Mouse (Mus musculus): Measurements from ENCODE around the gene Cfap44. TPM values are rescaled to one million over a fixed set of nuclear protein-coding genes. Genes with fewer than 3 reads are reported as not detected.

Gene Cfap44
- polyA plus RNA-seq, 1 experiment, result not detected

- no peaks in the 10 kb centered on the region for H3K27me3 ChIP-seq (ENCODE audit: control insufficient read depth, insufficient read depth, insufficient read length)
- no peak overlapping the region for H3ac ChIP-seq (ENCODE audit: control insufficient read depth, insufficient read length)
- no peak overlapping the region for H3K4me2 ChIP-seq (ENCODE audit: low read depth)
- H3K4me3 ChIP-seq, result no peak overlapping the region
- H3K36me3 ChIP-seq (ENCODE audit: control insufficient read depth, insufficient read depth), result peaks cover 5% of the 10 kb centered on the region
- TF ChIP-seq MAX (IDR thresholded peaks at IDR 0.05; ENCODE audit: low read depth) (no peak), REST (IDR thresholded peaks at IDR 0.05; ENCODE audit: insufficient read depth, insufficient read length) (no peak), SRF (IDR thresholded peaks at IDR 0.05; ENCODE audit: control insufficient read depth, insufficient read length, low read depth) (no peak), TCF3 (IDR thresholded peaks at IDR 0.05; ENCODE audit: insufficient read length, low read depth) (no peak), POLR2A (IDR thresholded peaks at IDR 0.05; ENCODE audit: insufficient read length, low read depth) (no peak), POLR2AphosphoS2 (IDR thresholded peaks at IDR 0.05; ENCODE audit: insufficient read length, low read depth) (no peak), MYOD1 (IDR thresholded peaks at IDR 0.05; ENCODE audit: control insufficient read depth in 1 of 3, insufficient read length in 2 of 3, low read depth in 2 of 3) (no peak), MYOG (IDR thresholded peaks at IDR 0.05; ENCODE audit: control insufficient read depth in 1 of 3, insufficient read depth in 1 of 3, insufficient read length in 2 of 3, low read depth in 2 of 3) (no peak), E2F4 (IDR thresholded peaks at IDR 0.05; ENCODE audit: insufficient read depth) (no peak), USF1 (IDR thresholded peaks at IDR 0.05; ENCODE audit: low read depth) (no peak), CEBPB (IDR thresholded peaks at IDR 0.05; ENCODE audit: insufficient read depth, poor library complexity, severe bottlenecking) (no peak), TCF12 (IDR thresholded peaks at IDR 0.05; ENCODE audit: insufficient read depth, poor library complexity, severe bottlenecking) (no peak)
- H3K79me2 ChIP-seq (ENCODE audit: control insufficient read depth, insufficient read depth), result no peaks in the 10 kb centered on the region
These were observed 14.6 kb upstream of the Cfap44 start for GRCm38 (mm10) chr16:44380006-44380405.

DNA sequence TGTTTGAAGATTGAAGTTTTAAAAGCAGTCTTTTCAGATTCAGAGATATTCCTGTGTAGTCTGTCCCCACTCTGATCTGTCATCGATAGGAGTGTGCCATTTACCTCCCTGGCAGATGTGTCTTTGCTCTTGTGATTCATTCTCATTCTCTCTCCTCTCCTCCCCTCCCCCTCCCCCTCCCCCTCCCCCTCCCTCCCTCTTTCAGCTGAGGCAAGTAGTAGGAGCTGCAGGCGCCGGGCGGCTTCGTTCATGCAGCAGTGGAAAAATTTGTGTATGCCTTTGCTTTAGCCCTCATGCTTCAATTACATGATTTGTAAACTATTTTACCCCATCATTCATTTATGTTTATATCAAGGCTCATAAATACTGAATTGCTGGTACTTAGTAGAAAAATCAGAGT is 13.0 kb upstream of the Cfap44 start:
- no peaks in the 10 kb centered on the region for H3K79me2 ChIP-seq (ENCODE audit: control insufficient read depth, insufficient read depth)
- H3K4me3 ChIP-seq, result no peak overlapping the region
- H3ac ChIP-seq (ENCODE audit: control insufficient read depth, insufficient read length), result no peak overlapping the region
- no peak overlapping the region for H3K4me2 ChIP-seq (ENCODE audit: low read depth)
- peaks cover 5% of the 10 kb centered on the region for H3K36me3 ChIP-seq (ENCODE audit: control insufficient read depth, insufficient read depth)
- TF ChIP-seq POLR2A (IDR thresholded peaks at IDR 0.05; ENCODE audit: insufficient read length, low read depth) (no peak), SRF (IDR thresholded peaks at IDR 0.05; ENCODE audit: control insufficient read depth, insufficient read length, low read depth) (no peak), USF1 (IDR thresholded peaks at IDR 0.05; ENCODE audit: low read depth) (no peak), REST (IDR thresholded peaks at IDR 0.05; ENCODE audit: insufficient read depth, insufficient read length) (no peak), MAX (IDR thresholded peaks at IDR 0.05; ENCODE audit: low read depth) (no peak), TCF3 (IDR thresholded peaks at IDR 0.05; ENCODE audit: insufficient read length, low read depth) (no peak), CEBPB (IDR thresholded peaks at IDR 0.05; ENCODE audit: insufficient read depth, poor library complexity, severe bottlenecking) (no peak), MYOD1 (IDR thresholded peaks at IDR 0.05; ENCODE audit: control insufficient read depth in 1 of 3, insufficient read length in 2 of 3, low read depth in 2 of 3) (no peak), E2F4 (IDR thresholded peaks at IDR 0.05; ENCODE audit: insufficient read depth) (no peak), TCF12 (IDR thresholded peaks at IDR 0.05; ENCODE audit: insufficient read depth, poor library complexity, severe bottlenecking) (no peak), POLR2AphosphoS2 (IDR thresholded peaks at IDR 0.05; ENCODE audit: insufficient read length, low read depth) (no peak), MYOG (IDR thresholded peaks at IDR 0.05; ENCODE audit: control insufficient read depth in 1 of 3, insufficient read depth in 1 of 3, insufficient read length in 2 of 3, low read depth in 2 of 3) (no peak)
- no peaks in the 10 kb centered on the region for H3K27me3 ChIP-seq (ENCODE audit: control insufficient read depth, insufficient read depth, insufficient read length)

- Histone ChIP-seq H3ac (ENCODE audit: control insufficient read depth, insufficient read length) (no peak overlapping the region), H3K36me3 (ENCODE audit: control insufficient read depth, insufficient read depth) (peaks cover 5% of the 10 kb centered on the region), H3K27me3 (ENCODE audit: control insufficient read depth, insufficient read depth, insufficient read length) (no peaks in the 10 kb centered on the region), H3K4me2 (ENCODE audit: low read depth) (no peak overlapping the region), H3K79me2 (ENCODE audit: control insufficient read depth, insufficient read depth) (no peaks in the 10 kb centered on the region), H3K4me3 (no peak overlapping the region)
- TF ChIP-seq POLR2A (IDR thresholded peaks at IDR 0.05; ENCODE audit: insufficient read length, low read depth) (no peak), USF1 (IDR thresholded peaks at IDR 0.05; ENCODE audit: low read depth) (no peak), TCF3 (IDR thresholded peaks at IDR 0.05; ENCODE audit: insufficient read length, low read depth) (no peak), MYOD1 (IDR thresholded peaks at IDR 0.05; ENCODE audit: control insufficient read depth in 1 of 3, insufficient read length in 2 of 3, low read depth in 2 of 3) (no peak), TCF12 (IDR thresholded peaks at IDR 0.05; ENCODE audit: insufficient read depth, poor library complexity, severe bottlenecking) (no peak), E2F4 (IDR thresholded peaks at IDR 0.05; ENCODE audit: insufficient read depth) (no peak), MYOG (IDR thresholded peaks at IDR 0.05; ENCODE audit: control insufficient read depth in 1 of 3, insufficient read depth in 1 of 3, insufficient read length in 2 of 3, low read depth in 2 of 3) (no peak), SRF (IDR thresholded peaks at IDR 0.05; ENCODE audit: control insufficient read depth, insufficient read length, low read depth) (no peak), MAX (IDR thresholded peaks at IDR 0.05; ENCODE audit: low read depth) (no peak), REST (IDR thresholded peaks at IDR 0.05; ENCODE audit: insufficient read depth, insufficient read length) (no peak), CEBPB (IDR thresholded peaks at IDR 0.05; ENCODE audit: insufficient read depth, poor library complexity, severe bottlenecking) (no peak), POLR2AphosphoS2 (IDR thresholded peaks at IDR 0.05; ENCODE audit: insufficient read length, low read depth) (no peak)
These were observed 11.0 kb upstream of the Cfap44 start for GRCm38 (mm10) chr16:44383549-44383948.

DNA sequence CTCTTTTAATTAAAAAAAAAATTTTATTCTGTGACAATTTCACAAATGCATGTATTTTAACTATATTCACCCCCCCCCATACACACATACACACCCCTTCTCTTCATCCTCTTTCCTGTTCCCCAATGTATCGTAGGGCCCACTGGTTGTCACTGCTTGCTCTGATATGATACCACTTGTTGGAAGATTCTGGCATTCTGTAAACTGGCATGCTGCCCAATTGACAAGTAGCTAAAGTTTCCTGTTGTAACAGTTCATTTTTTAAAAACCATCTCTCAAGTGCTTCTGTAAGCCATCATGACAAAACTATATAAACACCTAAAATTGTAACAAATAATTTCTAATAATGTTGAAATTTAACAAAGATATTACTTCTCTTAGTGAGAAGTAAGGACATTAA is 10.3 kb upstream of the Cfap44 start:
- no peak overlapping the region for H3ac ChIP-seq (ENCODE audit: control insufficient read depth, insufficient read length)
- H3K27me3 ChIP-seq (ENCODE audit: control insufficient read depth, insufficient read depth, insufficient read length), result no peaks in the 10 kb centered on the region
- no peak overlapping the region for H3K4me3 ChIP-seq
- no peak overlapping the region for H3K4me2 ChIP-seq (ENCODE audit: low read depth)
- no peak for TF ChIP-seq USF1 (IDR thresholded peaks at IDR 0.05; ENCODE audit: low read depth)
- no peak for TF ChIP-seq POLR2AphosphoS2 (IDR thresholded peaks at IDR 0.05; ENCODE audit: insufficient read length, low read depth)
- no peak for TF ChIP-seq TCF3 (IDR thresholded peaks at IDR 0.05; ENCODE audit: insufficient read length, low read depth)
- no peak for TF ChIP-seq CEBPB (IDR thresholded peaks at IDR 0.05; ENCODE audit: insufficient read depth, poor library complexity, severe bottlenecking)
- TF ChIP-seq POLR2A (IDR thresholded peaks at IDR 0.05; ENCODE audit: insufficient read length, low read depth), result no peak
- no peaks in the 10 kb centered on the region for H3K79me2 ChIP-seq (ENCODE audit: control insufficient read depth, insufficient read depth)
- peaks cover 5% of the 10 kb centered on the region for H3K36me3 ChIP-seq (ENCODE audit: control insufficient read depth, insufficient read depth)
